Mouse (Mus musculus) retina, adult 2 months (tissue): ENCODE results near the gene Sult2b1.

ENCODE experiments used
- DNase-seq: peaks from one replicate; pipeline ENCODE4 v3.0.0-alpha.2; 2012; ENCODE audit warnings: low read depth, low spot score

Gene Sult2b1

DNA sequence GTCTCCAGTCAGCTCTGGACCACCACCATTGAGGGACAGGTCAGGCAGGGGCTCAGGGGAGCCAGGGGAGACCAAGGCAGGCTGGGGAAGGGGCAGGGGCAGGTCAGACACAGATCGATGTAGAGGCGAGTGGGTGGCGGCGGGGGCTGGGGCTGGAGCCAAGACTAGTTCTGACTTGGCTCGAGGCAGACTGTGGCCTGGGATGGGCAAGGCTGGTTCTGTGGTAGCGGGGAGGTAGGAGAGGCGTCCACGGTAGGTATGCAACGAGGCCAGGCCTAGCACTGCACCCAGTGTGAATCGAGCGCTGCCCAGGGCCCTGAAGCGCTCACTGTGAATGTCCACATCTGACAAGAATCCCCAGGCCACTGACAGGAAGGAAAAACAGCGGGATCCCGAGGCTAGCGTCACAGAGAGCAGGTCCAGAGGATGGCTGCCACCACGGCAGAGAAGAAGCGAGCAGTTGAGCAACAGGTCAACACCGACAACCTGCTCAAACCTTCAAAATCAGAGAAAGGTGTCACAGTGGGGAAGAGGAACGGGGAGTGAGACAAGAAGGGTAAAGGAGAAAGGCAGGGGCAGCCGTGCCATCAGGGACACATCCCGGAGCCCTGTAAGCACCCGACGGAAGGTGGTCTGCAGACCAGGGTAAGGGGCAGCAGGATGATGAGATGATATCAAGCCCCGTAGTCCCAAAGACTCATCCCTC, 73.0 kb downstream of the Sult2b1 start:
- DNase-seq, result no peak

DNA sequence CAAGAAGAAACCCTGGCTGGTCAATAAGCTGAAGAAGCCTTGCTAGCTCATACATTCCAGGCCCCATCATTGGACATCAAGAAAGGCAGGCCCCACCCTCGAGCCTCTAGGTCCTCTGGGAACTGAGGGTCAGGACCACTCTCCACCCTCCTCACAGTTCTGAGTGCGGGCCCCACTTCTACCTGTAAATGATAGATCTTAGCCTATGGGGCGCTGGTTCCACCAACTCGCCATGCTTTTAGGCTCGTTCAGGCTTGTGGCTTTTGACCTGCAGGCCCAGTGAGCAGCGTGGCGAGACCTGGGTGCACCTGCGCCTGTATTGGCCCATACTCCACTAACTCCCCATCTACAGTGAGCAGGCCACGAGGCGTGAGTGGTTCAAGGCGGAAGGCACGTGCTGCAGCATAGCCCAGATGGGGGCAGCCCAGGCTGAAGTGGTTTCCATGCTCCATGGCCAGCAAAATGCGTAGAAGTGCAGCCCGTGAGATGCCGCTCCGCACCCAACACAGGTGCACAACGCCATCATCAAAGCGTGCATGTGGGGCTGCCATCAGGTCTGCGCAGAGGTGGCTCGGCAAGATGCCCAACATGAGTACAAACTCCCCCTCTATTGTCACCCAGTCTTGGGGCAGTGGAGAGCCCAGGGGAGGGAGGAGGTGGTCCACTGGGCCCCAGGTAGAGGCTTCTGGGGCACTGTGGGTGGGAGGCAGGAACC, 73.8 kb downstream of the Sult2b1 start:
- no peak for DNase-seq

DNA sequence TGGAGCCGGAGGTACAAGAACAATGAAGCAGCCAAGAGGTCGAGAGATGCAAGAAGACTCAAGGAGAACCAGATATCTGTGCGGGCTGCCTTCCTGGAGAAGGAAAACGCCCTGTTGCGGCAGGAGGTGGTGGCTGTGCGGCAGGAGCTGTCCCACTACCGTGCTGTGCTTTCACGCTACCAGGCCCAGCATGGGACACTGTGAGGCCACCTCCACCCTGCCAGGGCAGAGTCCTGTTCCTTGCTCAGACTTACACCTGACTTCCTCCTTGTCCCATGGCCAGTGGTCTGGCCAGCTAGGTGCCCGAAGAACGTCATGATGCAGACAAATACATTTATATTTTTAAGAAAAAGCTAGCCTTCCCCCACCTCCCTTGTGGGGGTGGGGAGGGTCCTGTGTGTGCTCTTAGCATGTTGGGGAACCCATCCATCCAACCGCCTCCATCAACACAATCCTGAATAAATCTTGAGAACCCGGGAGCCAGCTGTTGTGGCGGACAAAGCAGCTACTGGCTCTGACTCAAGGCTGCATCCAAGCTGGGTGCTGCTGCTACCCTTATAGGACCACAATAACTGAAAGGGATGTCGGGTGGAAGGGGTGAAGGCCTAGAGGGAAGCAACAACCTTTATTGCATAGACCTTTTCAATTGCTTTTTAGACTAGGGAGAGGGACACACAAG, 74.7 kb downstream of the Sult2b1 start:
- no peak for DNase-seq

DNA sequence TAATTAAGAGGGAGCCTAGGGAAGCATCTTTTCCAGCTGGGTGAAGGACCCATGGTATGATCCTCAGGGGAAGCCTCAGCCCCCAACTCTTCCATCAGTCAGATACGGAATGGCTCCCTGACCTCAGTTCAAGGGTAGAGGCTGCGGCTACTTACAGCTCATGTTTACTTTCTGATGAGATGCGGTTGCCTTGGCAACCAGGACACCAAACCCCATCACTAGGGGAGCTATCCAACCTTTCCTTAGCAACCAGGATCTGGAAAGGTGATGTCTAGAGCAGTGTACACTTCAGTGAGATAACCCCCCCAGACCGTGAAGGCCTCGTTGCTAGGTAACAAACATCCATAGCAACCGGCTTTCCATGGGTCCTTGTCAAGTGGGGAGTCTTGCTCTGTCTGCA, 75.4 kb downstream of the Sult2b1 start:
- no peak for DNase-seq

DNA sequence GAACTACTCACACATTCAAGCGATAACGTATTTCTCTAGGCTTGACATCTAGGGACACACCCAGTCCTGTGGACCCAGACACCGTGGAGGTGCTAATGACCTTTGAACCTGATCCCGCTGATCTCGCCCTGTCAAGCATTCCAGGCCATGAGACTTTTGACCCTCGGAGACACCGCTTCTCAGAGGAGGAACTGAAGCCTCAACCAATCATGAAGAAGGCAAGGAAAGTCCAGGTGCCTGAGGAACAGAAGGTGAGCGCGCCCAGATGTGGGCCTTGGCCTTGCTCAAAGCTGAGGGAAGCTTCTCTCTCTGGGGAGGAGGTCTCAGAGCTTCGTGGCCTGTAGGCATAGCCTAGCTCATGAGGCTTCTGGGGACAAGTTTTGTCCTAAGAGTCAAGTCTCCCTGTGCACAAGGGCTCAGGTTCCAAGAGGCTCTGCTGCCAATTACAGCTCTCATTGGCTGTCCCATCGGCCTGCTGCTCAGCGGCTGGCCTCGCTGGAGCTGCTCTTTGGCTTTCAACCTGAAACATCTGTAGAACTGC, 76.2 kb downstream of the Sult2b1 start:
- DNase-seq, result no peak

DNA sequence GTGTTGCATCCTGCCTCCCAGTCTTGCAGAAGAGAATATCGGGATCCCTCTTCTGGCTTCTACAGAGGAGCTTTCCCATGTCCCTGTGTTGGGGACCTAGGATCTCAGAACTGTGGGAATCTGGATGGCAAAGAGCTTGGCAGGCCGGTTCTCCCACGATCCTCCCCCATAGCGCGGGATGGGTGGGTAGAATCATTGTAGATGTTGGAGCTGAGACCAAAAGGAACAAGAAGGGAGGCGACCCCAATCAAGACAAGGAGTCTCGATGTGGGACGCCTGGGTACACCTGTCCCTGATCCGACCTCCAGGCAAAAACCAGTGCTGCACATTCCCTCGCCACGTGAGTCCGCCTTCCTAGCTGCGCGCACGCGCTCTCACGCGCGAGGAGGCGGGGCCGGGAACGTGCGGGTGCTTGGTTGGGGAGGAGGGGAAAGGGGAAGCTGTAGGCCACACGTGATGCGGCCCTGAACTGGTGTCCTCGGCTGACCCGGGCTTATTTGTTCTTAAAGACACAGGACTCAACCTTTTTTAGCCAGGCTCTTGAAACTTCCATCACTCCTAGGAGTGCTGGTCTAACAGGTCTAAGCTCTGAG, 77.0 kb downstream of the Sult2b1 start:
- peak; percentile 93 for DNase-seq

DNA sequence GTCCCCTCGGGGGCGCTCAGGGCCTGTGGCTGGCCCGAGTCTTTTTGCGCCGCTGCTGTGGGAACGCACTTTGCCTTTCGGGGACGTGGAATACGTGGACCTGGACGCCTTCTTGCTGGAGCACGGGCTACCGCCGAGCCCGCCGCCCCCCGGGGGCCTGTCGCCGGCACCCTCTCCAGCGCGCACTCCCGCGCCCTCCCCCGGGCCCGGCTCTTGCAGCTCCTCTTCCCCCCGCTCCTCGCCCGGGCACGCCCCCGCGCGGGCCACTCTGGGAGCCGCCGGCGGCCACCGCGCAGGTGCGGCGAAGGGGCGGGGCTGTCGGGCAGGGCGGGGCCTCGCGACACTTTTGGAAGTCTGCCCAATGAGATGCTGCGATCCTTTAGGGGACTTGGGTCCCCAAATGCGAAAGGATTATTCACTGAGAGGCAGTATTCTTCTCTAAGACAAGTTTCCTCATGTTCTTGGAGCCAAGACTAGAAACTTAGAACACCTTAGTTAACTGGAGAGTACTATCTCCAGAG, 77.7 kb downstream of the Sult2b1 start:
- DNase-seq, result peak; percentile 73

DNA sequence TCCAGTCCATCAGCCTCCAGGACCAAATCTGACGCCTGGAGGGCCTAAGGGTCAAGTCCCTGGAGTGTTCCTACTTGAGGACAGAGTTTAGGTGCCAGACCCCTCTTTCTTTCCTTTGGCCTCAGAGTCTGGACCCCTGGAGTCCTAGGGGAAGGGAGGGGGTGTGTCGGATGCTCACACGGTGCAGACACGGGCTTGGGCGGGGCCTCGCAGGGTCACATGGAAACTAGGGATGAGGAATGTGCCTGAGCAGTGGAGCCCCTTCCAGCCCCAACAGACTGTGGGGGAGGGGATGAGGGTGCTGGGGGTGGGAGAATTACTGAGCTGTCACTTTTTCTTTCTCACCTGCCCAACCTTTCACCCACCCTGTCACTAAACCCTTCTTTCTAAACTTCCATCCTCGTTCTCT, 78.6 kb downstream of the Sult2b1 start:
- DNase-seq, result peak; percentile 65

DNA sequence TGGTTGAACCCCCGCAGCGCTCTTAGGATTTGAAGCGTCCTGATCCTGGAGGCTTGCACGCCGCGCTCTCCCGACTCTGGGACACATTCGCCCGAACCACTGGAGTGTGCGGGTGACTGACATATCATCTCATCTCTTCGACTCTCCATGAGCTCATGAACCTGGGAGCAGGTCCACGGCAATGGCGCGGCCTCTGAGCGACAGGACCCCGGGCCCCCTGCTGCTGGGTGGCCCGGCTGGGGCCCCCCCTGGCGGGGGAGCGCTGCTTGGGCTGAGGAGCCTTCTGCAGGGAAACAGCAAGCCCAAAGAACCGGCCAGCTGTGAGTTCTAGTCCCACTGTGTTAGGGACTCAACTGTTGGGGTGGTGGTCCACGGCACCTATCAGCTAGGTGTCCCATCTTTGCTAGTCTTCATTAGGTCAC, 79.0 kb downstream of the Sult2b1 start:
- no peak for DNase-seq

DNA sequence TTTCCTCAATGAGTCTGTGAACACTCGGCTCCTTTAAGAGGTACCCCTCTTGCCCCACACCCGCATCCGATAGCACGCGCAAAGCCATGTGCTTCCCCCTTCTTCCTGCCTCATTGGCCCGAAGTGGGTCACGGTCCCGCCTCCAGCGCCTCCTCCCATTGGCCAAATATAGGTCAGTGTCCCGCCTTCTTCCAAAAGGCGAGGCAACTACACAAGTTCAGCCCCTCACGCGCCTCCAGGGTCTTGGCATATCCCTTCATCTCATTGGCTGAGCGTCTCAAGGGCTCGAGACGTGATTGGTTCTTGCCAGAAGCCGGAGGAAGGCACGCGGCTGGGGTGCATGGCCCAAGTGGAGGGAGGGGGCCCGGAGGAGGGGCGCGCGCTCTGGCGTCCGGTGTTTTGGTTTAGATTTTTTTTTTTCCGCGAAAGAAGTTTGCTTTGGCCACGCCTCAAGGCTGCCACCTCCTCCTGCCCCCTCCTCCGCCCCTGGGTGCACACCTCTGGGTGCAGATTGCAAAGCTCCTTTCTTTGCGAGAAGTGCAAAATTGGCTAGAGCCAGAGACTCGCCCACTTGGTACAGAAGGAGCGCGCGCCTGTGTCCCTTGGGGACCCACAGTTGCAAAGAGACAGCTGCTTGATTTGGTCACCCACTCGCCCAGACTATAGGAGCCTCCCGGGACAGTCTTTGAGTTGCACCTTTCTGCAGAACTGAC, 79.6 kb downstream of the Sult2b1 start, which contains the start of gene Dbp:
Gene Dbp (plus strand): TSS at position 359 of the 713 bp plus-strand sequence.
- DNase-seq, result peak; percentile 98

DNA sequence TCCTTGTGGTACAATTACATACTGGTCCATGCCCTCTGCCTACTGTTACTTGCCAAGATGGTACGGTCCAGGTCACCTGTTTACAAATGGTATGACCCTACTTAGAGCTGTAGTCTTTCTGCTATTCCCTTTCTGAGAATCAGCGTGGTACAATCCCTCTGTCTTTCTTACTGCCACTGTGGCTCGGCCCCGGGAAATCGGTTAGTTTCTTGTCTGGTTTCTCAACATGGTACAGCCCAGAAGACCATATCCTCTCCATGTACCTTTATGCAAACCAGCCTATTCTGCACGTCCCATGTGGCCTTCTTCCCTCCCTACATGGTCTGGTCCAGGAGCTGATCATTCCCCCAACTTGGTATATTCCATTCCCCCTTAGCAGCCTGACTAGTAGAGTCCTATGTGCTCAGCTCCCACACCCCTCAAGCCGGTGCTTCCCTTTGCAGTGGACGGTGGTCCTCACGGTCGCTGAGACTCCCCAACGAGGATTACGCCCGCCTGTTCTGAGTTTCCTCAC, 80.4 kb downstream of the Sult2b1 start:
- DNase-seq, result peak; percentile 91

DNA sequence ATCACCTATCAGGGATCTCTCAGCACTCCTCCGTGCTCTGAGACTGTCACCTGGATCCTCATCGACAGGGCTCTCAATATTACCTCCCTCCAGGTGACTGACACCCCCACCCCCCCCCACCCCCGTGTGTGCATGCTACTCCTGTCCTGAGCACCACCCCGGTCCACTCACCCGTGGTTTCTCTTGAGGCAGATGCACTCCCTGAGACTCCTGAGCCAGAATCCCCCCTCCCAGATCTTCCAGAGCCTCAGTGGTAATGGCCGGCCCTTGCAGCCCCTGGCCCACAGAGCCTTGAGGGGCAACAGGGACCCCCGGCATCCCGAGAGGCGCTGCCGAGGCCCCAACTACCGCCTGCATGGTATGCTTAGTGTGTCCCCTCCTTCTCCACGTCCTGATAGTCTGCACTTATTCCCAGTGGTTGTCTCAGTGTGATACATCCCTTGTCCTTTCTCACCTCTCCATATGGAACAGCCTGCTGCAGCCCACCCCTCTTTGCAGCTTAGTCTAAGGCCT, 80.9 kb downstream of the Sult2b1 start:
- no peak for DNase-seq

DNA sequence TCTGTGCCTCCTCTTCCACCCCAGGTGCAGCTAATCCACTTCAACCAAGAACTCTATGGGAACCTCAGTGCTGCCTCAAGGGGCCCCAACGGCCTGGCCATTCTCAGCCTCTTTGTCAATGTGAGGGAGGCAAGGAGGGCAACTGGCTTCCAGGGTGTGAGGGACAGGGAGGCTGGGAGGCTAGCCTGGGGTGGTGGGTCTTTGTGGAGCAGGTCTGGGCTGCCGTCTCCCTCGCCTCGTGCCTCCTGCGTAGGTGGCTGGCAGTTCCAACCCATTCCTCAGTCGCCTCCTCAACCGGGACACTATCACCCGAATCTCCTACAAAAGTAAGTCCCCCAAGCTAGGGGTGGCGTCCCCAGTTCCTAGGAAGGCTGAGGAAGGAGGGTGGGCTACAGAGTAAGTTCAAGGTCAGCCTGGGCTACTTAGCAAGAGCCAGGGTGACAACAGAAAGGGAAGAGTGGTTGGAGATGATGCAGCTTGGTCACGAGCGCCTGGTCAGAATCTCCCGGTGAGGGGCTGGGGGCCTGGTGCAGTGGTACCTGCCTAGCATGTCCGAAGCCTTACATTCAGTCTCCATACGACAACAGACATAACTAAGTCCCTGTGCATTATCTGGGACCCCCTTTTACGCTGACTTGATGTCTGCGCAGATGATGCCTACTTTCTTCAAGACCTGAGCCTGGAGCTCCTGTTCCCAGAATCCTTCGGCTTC, 81.5 kb downstream of the Sult2b1 start:
- DNase-seq, result no peak

DNA sequence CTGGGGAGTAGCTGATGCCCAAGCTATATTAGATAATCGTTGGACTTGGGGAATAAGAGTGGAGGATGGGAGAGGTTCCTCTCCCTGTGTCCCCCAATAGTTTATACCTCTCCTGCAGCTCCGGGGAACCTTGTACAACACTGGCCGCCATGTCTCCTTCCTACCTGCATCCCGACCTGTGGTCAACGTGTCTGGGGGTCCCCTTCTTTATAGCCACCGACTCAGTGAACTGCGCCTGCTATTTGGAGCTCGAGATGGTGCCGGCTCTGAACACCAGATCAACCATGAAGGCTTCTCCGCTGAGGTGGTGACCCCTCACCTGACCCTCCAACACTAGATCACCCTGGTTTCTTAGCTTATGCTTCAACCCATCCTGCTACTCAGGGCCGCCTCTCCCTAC, 82.2 kb downstream of the Sult2b1 start:
- no peak for DNase-seq

DNA sequence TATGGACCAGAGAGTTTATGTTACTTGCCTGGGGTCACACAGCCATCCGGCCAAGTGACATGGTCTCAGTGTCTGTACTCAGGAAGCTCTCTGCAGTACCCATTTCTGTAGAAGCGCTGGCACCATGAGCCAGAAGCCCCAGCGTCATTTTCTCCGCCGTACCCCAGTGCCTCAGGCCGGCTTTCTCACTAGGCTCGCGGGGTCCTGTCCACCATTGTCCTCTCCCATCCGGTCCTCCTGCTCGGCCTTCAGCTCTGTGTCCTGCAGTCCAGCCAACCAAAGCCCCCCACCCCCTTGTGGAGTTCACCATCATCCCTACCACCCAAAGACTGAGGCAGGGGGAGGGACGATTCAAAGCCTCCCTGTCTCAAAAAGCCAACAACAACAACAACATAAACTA, 82.9 kb downstream of the Sult2b1 start:
- DNase-seq, result no peak

DNA sequence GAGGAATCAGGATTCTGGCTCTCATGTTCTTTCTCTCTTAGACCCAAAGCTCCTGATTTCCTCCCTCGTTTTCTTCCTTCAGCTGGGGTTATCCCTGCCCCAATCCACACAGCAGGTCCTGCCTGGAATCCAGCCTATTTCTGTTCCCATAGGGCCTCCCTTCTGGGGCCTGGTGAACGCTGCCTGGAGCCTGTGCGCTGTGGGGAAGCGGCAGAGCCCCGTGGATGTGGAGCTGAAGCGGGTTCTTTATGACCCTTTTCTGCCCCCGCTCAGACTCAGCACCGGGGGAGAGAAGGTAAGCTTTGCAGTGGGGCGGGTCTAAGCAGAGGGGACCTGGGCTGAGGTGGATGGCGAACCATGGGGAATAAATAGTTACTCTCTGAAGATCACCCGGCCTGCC, 83.4 kb downstream of the Sult2b1 start:
- DNase-seq, result no peak

DNA sequence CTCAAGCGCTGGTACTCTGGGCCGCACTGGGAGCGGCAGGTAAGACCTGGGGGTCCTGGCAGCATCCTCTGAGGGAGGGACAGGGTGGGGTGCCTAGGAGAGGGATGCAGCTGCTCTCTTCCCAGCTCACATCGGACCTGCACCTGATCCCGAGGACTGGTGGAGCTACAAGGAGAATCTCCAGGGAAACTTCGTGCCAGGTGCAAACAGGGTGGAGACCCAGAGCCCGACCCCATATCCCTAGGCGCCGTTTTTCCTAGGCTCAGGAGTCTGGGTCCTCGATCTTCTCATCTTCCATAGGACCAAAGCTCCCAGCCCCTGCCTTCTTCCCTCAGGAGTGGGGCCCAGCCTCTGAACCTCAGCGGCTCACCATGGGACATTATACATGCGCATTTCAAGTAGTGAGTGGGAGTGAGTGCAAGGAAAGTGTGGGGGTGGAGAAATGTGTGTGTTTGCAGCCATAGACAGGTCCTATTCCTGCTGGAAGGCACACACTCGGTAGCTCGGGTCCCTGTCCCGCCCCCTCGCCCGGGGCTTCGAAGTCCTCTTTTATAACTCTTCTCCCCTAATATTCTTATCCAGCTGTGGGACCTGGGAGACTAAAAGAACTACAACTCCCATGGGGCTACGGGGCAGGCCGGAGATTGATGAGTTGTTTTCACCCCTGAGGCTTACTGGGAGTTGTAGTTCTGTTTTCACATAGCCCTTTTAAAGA, 84.0 kb downstream of the Sult2b1 start:
- peak; percentile 67 for DNase-seq

DNA sequence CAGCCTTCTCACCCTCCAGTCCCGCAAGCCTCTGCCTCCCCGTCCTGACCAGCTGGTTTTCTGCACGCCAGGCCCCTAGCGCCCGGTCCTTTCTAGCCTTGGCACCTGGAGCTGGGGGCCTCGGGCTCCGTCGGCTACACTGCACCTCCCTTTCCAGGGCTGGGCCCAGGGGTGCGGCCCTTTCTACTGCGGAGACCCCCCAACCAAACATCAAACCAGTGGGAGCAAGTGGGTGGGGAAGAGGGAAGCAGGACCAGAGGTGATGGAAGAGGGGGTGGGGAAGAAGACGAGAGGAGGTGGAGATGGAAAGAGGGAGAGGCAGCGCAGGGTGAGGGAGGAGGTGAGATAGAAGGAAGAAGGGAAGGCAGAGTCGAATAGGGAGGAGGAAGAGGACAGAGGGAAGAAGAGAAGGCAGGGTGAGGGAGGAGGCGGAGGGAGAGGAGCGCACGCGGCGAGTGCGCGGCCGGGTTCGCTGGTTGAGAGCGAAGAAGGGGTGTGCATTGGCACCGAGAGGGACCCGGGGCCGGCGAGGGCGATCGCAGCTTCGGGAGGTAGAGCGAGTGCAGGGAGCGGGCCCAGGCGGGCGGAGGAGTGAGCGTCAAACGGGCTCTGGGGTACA, 84.8 kb downstream of the Sult2b1 start, which contains the start of gene Car11:
Gene Car11 (plus strand): TSS at position 321 of the 619 bp plus-strand sequence.
- no peak for DNase-seq

DNA sequence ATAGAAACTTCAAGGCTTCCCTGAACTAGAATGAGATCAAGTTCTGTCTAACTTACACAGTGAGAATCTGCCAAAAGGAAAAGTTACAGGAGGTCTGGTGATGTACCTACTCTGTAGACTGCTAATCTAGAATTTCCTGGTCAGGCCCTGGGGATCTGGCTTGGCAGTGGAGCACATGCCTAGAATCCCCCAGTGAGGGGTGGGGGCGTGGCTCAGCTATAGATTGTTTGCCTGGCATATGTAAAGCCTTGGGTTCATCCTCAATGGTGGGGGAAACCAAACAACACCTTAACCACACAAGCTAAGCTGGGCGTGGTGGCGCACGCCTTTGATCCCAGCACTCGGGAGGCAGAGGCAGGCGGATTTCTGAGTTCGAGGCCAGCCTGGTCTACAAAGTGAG, 86.6 kb downstream of the Sult2b1 start:
- no peak for DNase-seq
